In genomic region chr7:101487102-101487501, GRCm38 (mm10) we compare ENCODE assay signal across 13 mouse cellular contexts.
"Had no signal": no experiment of that assay in that cellular context is flagged by ENCODE, and none has a peak within 500 bp of the region (broad histone marks: within the 10 kb centered on the region; RNA-seq: fewer than 3 reads in every experiment).

No protein-coding gene starts in this region.

- H3K4me2 ChIP-seq: liver, embryonic 11.5 days; lung, embryonic 14.5 days; midbrain, embryonic 12.5 days had no signal

- H3K4me3 ChIP-seq: left cerebral cortex, adult 2 months; limb, embryonic 10.5 days; midbrain, embryonic 12.5 days had no signal

- ATAC-seq: hindbrain, postnatal 0 days; midbrain, embryonic 16.5 days had no signal

- H3K9me3 ChIP-seq: limb, embryonic 10.5 days; midbrain, embryonic 12.5 days had no signal

- H3K9ac ChIP-seq: lung, embryonic 14.5 days; midbrain, embryonic 12.5 days had no signal

- H3K36me3 ChIP-seq: limb, embryonic 10.5 days; midbrain, embryonic 12.5 days had no signal

- H3K4me1 ChIP-seq: midbrain, embryonic 12.5 days had no signal

- H3K27ac ChIP-seq: hindbrain, postnatal 0 days; limb, embryonic 10.5 days; macrophage; midbrain, embryonic 12.5 days had no signal

- DNase-seq: kidney, adult 18-20 months; kidney, postnatal 10 days; kidney, postnatal 4 days; lung, embryonic 14.5 days; lung, postnatal 10 days; right cerebral cortex, postnatal 25 days had no signal
